Mouse (Mus musculus): ENCODE data around the gene Angptl2. TPM values are rescaled to one million over a fixed set of nuclear protein-coding genes. Genes with fewer than 3 reads are reported as not detected.

The Angptl2 gene
- 59.5 and 69.6 TPM in 2 replicates for polyA plus RNA-seq (2015; fragmentation: Nextera tagmentation; extraction: Ambion mirVana)

DNA sequence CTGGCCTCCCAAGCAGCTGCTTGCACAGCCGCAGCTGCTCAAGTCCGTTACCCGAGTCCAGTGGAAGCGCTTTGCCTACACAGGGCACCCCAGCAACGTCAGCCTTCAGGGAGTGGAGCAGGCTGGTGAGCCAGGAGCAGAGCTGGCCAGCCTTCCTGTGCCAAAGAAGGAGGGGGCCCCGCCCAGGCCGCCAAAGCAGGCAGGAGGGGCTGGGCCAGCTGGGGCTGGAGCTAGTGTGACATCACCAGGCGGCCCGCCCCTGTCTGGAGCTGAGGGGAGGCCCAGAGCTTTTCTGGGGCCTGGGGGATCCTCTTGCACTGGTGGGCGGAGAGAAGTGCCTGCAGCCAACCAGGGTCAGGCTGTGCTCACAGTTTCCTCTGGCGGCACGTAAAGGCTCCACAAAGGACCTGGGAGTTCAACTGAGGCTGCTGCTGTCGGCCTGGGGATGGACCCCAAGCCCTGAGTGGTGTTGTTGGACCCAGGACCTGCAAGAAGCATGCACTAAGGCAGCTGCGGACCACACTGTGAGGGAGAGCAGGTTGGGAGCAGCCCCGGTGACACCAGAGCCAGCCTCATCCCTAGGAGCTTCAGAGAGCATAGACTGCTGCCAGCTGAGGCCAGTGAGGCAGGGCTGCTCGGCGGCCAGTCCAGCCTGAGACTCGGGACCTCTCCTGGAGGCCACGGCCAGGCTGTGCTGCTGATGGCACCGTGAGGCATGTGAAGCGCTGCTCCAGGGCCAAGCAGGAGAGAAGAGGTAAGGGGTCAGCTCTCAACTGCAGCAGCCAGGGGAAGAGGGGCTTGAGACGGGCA lies at the start of gene Angptl2:
Gene Angptl2 (plus strand): TSS at position 370 of the 810 bp plus-strand sequence.
- Histone ChIP-seq H3K27ac (ENCODE audit: low read length) (peak within 1 kb of the TSS; percentile 91), H3K4me2 (ENCODE audit: low read depth, low read length) (peak within 1 kb of the TSS; percentile 71), H3K4me1 (ENCODE audit: control insufficient read depth, insufficient read depth, low read length) (peaks cover 38% of the 10 kb centered on the region), H3K4me3 (replicated peaks; ENCODE audit: low read length) (peak within 1 kb of the TSS; percentile 61), H3K9me3 (replicated peaks; ENCODE audit: control insufficient read depth, low read length) (no peaks in the 10 kb centered on the region), H3K9ac (ENCODE audit: low read length) (peak within 1 kb of the TSS; percentile 78), H3K36me3 (ENCODE audit: control insufficient read depth, insufficient read depth, low read length) (no peaks in the 10 kb centered on the region), H3K27me3 (ENCODE audit: control insufficient read depth, insufficient read depth, low read length) (no peaks in the 10 kb centered on the region)
- under 1% methylated on average over 22 of the region's 22 CpGs for WGBS
- ATAC-seq (ENCODE audit: insufficient read depth, low FRiP score): peak; percentile 96

DNA sequence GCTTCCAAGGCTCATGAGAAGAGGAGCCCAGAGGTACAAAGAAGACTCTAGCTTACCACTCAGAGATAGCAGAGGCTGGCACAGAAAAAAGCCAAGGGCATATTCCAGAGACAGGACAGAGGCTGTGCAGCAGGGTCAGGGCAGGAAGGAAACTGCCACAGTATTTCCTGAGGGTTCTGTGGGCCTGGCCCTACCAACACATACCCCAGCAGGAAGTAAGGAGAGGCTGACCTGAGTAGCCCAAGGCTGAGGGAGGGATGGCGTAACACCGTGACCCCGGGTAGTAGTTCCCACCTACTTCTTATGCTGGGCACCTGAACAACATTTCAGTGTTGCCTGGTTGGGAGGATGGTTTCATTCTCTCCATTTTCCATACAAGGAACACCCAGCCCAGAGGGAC lies 48.8 kb upstream of the Angptl2 start:
- Histone ChIP-seq H3K4me2 (ENCODE audit: low read depth, low read length) (no peak overlapping the region), H3K36me3 (ENCODE audit: control insufficient read depth, insufficient read depth, low read length) (no peaks in the 10 kb centered on the region), H3K4me3 (replicated peaks; ENCODE audit: low read length) (no peak overlapping the region), H3K9me3 (replicated peaks; ENCODE audit: control insufficient read depth, low read length) (no peaks in the 10 kb centered on the region), H3K4me1 (ENCODE audit: control insufficient read depth, insufficient read depth, low read length) (peaks cover 20% of the 10 kb centered on the region), H3K27me3 (ENCODE audit: control insufficient read depth, insufficient read depth, low read length) (no peaks in the 10 kb centered on the region), H3K27ac (ENCODE audit: low read length) (no peak overlapping the region), H3K9ac (ENCODE audit: low read length) (no peak overlapping the region)
- no peak for ATAC-seq (ENCODE audit: insufficient read depth, low FRiP score)
- WGBS: 87% methylated on average over 3 of the region's 3 CpGs

DNA sequence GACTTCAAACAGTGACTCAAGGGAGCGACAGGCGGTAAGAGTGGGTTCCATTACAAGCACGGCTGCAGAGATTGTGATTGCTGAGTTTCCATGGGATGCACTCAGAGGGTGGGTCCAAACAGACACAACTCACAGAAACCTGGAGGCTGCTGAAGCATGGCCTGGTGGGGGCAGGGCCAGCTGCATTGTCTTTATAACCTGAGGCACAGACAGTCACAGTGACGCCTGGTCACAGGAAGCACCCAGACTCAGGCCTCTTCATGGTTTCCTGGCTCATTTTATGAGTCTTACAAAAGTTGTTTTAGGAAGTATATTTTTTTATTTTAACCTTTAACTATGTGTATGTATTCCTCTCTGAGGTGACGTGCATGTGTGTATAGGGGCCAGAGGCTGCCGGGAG lies 46.4 kb upstream of the Angptl2 start:
- Histone ChIP-seq H3K4me2 (ENCODE audit: low read depth, low read length) (no peak overlapping the region), H3K36me3 (ENCODE audit: control insufficient read depth, insufficient read depth, low read length) (no peaks in the 10 kb centered on the region), H3K4me3 (replicated peaks; ENCODE audit: low read length) (no peak overlapping the region), H3K9me3 (replicated peaks; ENCODE audit: control insufficient read depth, low read length) (no peaks in the 10 kb centered on the region), H3K9ac (ENCODE audit: low read length) (no peak overlapping the region), H3K27me3 (ENCODE audit: control insufficient read depth, insufficient read depth, low read length) (no peaks in the 10 kb centered on the region), H3K4me1 (ENCODE audit: control insufficient read depth, insufficient read depth, low read length) (peaks cover 19% of the 10 kb centered on the region), H3K27ac (ENCODE audit: low read length) (no peak overlapping the region)
- WGBS: 74% methylated on average over 6 of the region's 6 CpGs
- ATAC-seq (ENCODE audit: insufficient read depth, low FRiP score): no peak

DNA sequence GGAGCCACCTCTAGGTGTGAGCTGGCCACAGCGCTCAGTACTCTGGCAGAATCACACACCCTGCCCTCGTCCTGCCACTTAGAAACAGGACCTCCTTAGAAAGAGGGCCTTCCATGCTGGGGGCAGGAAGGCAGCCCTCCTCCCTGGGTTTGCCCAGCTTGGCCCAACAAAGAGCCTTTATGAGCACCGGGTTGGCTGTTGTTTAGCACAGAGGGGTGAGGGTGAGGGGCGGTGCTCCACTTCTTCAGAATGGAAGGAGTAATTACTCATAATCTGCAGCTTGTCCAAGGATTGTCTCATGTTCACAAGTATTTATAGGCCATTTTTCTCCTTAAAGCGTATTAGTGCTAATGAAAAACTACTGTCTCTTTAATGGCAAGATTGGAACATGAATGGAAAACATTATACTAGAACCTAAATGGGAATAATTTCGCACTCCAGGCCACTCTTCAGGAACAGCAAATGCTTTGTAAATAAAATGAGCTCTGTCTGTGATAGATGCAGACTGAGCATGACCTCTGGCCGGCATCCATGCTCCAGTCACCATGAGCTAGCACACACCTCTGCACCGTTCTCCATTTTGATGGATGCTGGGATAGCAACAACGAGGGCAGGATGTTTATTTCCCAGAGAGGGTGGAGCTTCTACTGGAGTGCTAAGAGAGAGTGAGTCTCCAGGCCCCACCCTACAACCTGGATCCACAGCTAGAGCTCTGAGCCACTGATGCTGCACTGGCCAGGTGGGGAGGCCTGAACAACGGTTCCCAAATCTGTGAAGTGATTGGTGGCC lies 44.9 kb upstream of the Angptl2 start:
- Histone ChIP-seq H3K27me3 (ENCODE audit: control insufficient read depth, insufficient read depth, low read length) (no peaks in the 10 kb centered on the region), H3K4me2 (ENCODE audit: low read depth, low read length) (no peak overlapping the region), H3K9me3 (replicated peaks; ENCODE audit: control insufficient read depth, low read length) (no peaks in the 10 kb centered on the region), H3K4me1 (ENCODE audit: control insufficient read depth, insufficient read depth, low read length) (peaks cover 4% of the 10 kb centered on the region; the same call in 1 of the 2 replicates), H3K27ac (ENCODE audit: low read length) (0 out of 2 replicates have a peak overlapping the region, but pooled peaks have one; percentile 30), H3K9ac (ENCODE audit: low read length) (no peak overlapping the region), H3K36me3 (ENCODE audit: control insufficient read depth, insufficient read depth, low read length) (no peaks in the 10 kb centered on the region), H3K4me3 (replicated peaks; ENCODE audit: low read length) (no peak overlapping the region)
- 54% methylated on average over 10 of the region's 10 CpGs for WGBS
- ATAC-seq (ENCODE audit: insufficient read depth, low FRiP score): peak; percentile 31; the same call in 1 of the 2 replicates

DNA sequence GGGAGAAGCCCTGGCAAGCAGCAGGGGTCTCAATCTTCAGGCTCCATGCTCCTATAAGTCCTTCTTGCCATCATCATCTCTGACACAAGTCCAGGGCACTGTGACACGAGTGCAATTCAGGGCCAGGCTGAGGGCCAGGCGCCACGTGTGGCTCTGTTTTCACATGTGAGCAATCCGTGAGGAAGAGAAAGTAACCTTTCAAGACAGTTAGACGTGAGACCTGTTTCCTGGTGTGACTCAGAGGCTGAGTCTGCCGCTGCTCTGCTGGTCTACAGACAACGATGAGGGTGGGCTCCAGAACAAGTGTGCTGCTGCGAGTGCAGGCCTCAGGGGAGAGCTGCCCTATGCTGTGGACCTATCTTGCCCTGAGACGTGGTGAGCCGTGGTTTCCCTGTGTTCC lies 42.7 kb upstream of the Angptl2 start:
- no peak for ATAC-seq (ENCODE audit: insufficient read depth, low FRiP score)
- no peaks in the 10 kb centered on the region for H3K27me3 ChIP-seq (ENCODE audit: control insufficient read depth, insufficient read depth, low read length)

DNA sequence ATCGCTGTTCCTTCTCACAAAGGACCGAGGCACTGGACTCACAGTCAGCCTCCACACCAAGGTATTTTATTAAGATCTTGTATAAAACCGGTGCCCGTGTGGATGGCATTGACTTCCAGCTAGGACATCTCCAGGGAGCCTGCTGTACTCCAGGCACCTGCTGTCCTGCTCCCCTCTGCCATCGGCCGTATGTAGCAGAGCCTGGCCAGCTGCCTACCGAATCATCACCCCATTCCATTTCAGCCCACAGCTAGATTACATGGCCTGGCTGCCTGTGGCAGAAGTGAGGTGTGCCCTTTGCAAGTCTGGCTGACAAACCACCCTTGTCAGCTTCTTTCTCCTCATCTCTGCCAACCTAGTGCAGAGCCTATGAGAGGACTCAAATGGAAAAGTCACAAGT lies 42.2 kb upstream of the Angptl2 start:
- H3K27ac ChIP-seq (ENCODE audit: low read length): no peak overlapping the region
- H3K4me3 ChIP-seq (replicated peaks; ENCODE audit: low read length): no peak overlapping the region
- ATAC-seq (ENCODE audit: insufficient read depth, low FRiP score): no peak
- H3K9ac ChIP-seq (ENCODE audit: low read length): no peak overlapping the region
- no peak overlapping the region for H3K4me2 ChIP-seq (ENCODE audit: low read depth, low read length)
- WGBS: 85% methylated on average over 7 of the region's 7 CpGs
- no peaks in the 10 kb centered on the region for H3K36me3 ChIP-seq (ENCODE audit: control insufficient read depth, insufficient read depth, low read length)
- peaks cover 17% of the 10 kb centered on the region for H3K4me1 ChIP-seq (ENCODE audit: control insufficient read depth, insufficient read depth, low read length)
- no peaks in the 10 kb centered on the region for H3K27me3 ChIP-seq (ENCODE audit: control insufficient read depth, insufficient read depth, low read length)
- H3K9me3 ChIP-seq (replicated peaks; ENCODE audit: control insufficient read depth, low read length): no peaks in the 10 kb centered on the region

More for the DNA sequence above, 42.7 kb upstream of the Angptl2 start:
- Histone ChIP-seq H3K4me1 (ENCODE audit: control insufficient read depth, insufficient read depth, low read length) (peaks cover 12% of the 10 kb centered on the region), H3K4me3 (replicated peaks; ENCODE audit: low read length) (no peak overlapping the region), H3K36me3 (ENCODE audit: control insufficient read depth, insufficient read depth, low read length) (no peaks in the 10 kb centered on the region), H3K9ac (ENCODE audit: low read length) (no peak overlapping the region), H3K4me2 (ENCODE audit: low read depth, low read length) (no peak overlapping the region), H3K27ac (ENCODE audit: low read length) (no peak overlapping the region), H3K9me3 (replicated peaks; ENCODE audit: control insufficient read depth, low read length) (no peaks in the 10 kb centered on the region)
- WGBS: 74% methylated on average over 10 of the region's 10 CpGs

DNA sequence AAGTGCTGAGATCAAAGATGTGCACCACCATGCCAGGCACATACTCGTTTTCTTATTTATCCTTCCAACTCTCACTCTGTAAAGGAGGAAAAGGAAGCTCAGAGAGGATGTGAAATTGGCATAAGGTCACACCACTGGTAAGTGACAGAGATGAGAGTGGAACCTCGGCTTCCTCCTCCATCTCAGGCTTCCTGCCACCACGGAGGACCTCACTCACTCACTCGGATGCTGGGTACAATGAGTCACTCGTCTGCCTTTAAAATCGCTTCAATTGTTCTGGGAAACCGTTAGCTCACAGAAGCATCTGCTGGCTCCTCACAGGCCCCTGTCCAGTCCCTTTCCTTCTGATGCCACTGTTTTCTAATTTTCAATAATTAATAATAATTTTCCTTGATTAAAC lies 39.4 kb upstream of the Angptl2 start:
- Histone ChIP-seq H3K4me3 (replicated peaks; ENCODE audit: low read length) (no peak overlapping the region), H3K9ac (ENCODE audit: low read length) (no peak overlapping the region), H3K4me1 (ENCODE audit: control insufficient read depth, insufficient read depth, low read length) (peaks cover 24% of the 10 kb centered on the region), H3K36me3 (ENCODE audit: control insufficient read depth, insufficient read depth, low read length) (no peaks in the 10 kb centered on the region), H3K27me3 (ENCODE audit: control insufficient read depth, insufficient read depth, low read length) (no peaks in the 10 kb centered on the region), H3K27ac (ENCODE audit: low read length) (no peak overlapping the region), H3K9me3 (replicated peaks; ENCODE audit: control insufficient read depth, low read length) (no peaks in the 10 kb centered on the region), H3K4me2 (ENCODE audit: low read depth, low read length) (no peak overlapping the region)
- 68% methylated on average over 7 of the region's 7 CpGs for WGBS
- no peak for ATAC-seq (ENCODE audit: insufficient read depth, low FRiP score)

DNA sequence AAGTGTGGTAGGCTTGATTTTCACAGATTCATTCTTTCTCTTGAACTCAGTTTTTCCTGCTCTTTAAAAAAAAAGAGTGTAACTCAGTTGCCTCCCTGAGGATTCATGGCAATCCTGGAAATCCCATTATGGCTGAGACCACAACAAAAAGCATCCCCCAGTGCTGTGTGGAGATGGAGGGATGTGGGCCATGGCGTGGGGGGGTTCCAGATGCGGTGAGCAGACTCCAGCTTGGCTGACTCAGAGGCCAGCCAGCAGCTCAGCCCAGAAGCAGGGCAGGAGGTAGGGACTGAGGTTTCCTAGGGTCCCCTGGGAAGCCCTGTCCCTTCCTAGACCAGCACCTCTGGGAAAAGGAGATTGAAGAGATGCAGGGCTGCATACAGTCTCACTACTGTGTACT lies 38.9 kb upstream of the Angptl2 start:
- Histone ChIP-seq H3K4me1 (ENCODE audit: control insufficient read depth, insufficient read depth, low read length) (peaks cover 24% of the 10 kb centered on the region), H3K27ac (ENCODE audit: low read length) (peak overlapping the region; percentile 68), H3K9ac (ENCODE audit: low read length) (peak overlapping the region; percentile 23; the same call in 1 of the 2 replicates), H3K4me2 (ENCODE audit: low read depth, low read length) (no peak overlapping the region), H3K36me3 (ENCODE audit: control insufficient read depth, insufficient read depth, low read length) (no peaks in the 10 kb centered on the region), H3K4me3 (replicated peaks; ENCODE audit: low read length) (no peak overlapping the region), H3K9me3 (replicated peaks; ENCODE audit: control insufficient read depth, low read length) (no peaks in the 10 kb centered on the region), H3K27me3 (ENCODE audit: control insufficient read depth, insufficient read depth, low read length) (no peaks in the 10 kb centered on the region)
- ATAC-seq (ENCODE audit: insufficient read depth, low FRiP score): no peak
- 76% methylated on average over 2 of the region's 2 CpGs for WGBS
